Mouse (Mus musculus): ENCODE measurements around the gene Gm20662.
A peak's percentile ranks its signal among the peaks of the same experiment; 100 is the strongest.

Gm20662 gene

GRCm38 (mm10) chr9:108085261-108085660, 89.1 kb downstream of the Gm20662 start:
- no peak for DNase-seq (ENCODE audit: low read depth, low spot score)

DNA sequence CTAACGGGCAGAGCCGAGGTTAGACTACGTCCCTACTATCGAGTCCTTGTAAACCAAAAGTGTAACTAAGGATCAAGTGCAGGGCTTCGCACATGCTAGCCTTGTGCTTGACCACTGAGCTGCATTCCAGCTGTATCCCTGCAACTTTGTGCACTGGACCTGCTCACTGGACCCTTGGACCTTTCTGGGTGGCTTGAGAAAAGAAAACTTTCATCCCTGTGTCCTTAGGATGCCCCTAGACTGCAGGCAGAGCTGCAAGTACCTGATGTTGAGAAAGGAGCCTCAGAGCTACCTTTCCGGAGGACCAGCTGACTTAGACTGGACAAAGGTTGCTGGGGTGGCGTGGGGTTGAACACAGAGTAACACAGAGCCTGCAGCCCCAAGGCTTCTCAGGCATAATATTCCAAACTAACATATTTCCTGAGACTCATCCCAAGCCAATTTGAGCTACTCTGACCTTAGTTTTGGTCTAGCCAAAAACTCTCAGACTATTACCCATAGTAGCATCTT, 94.5 kb downstream of the Gm20662 start:
- DNase-seq (ENCODE audit: low read depth, low spot score) = no peak

DNA sequence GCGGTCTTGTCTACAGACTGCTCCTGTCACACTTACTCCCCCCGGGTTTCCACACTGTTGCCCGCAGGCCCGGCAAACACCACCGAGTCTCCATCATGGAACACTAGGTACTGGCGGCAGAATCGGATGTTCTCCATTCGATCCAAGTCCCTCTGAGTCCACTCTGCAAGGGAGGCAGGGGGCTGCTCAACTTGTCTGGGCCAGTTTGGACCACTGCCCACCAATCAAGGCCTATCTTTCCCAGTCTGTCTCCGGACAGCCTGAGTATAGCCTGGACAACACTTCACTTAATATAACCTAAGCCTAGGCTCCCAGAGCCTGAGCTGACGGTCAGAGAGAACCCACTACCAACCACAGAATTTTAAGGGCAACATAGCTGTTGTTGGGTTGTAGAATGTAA, 97.4 kb downstream of the Gm20662 start:
- no peak for DNase-seq (ENCODE audit: low read depth, low spot score)

- DNase-seq (ENCODE audit: low read depth, low spot score) = peak; percentile 95
These were observed 98.2 kb downstream of the Gm20662 start, which contains the start of gene Apeh for GRCm38 (mm10) chr9:108094184-108094941. Gene Apeh, minus strand, starts transcription at chr9:108094606.
